Mouse (Mus musculus) E14TG2a.4 (cell line): Measurements from ENCODE around the gene Krtap15.

Experiments
- CTCF ChIP-seq: conservative IDR thresholded peaks from 2 replicates; pipeline ENCODE4 v1.5.1; 2014; ENCODE audit warnings: low read length
- NANOG ChIP-seq: IDR thresholded peaks from 2 replicates; pipeline ENCODE4 v1.6.1; 2014; ENCODE audit warnings: borderline replicate concordance, low read length, mixed read lengths

DNA sequence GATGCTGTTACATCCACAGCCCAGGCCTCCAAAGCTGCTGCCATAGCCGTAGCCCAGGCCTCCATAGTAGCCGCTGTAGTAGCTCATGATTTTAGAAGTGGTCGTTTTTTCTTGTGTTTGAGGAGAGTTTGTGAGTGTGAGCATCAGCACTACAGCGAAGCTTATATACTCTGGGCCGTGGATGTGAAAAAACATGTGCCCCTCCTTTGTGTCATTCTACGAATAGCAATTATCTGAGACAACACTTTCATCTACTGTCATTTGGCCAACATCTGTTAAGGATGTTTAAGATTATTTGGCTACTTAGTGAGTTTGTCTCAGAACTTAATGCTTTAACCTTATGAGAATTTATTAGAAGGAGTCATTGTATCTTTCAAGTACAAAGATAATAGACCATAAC lies 49.3 kb downstream of the Krtap15 start, which contains the start of gene Krtap19-1:
- no peak for TF ChIP-seq CTCF
- no peak for TF ChIP-seq NANOG
